In genomic region chr10:127599779-127600541, GRCm38 (mm10) we compare ENCODE assay signal across 8 mouse cellular contexts. TPM values are rescaled to one million over a fixed set of nuclear protein-coding genes. Genes with fewer than 3 reads are reported as not detected.
DNase-seq lines count a peak whose midpoint lies in the region; ATAC-seq and TF ChIP-seq lines count a peak whose summit lies in the region.
"Had no signal": no experiment of that assay in that cellular context is flagged by ENCODE, and none has a peak within 500 bp of the region (broad histone marks: within the 10 kb centered on the region; RNA-seq: fewer than 3 reads in every experiment).

No protein-coding gene starts in this region.

- intact Hi-C loops in heart, postnatal 25 days (cut with DNase I) = no loop called here

- 0 out of 2 replicates have a peak overlapping the region, but pooled peaks have one; percentile 19 for H3K4me2 ChIP-seq in embryonic facial prominence, embryonic 15.5 days (replicated peaks)
- no peak overlapping the region for H3K4me2 ChIP-seq in limb, embryonic 15.5 days
- H3K4me2 ChIP-seq: midbrain, embryonic 12.5 days had no signal

- peaks cover 49% of the 10 kb centered on the region for H3K36me3 ChIP-seq in embryonic facial prominence, embryonic 15.5 days
- peaks cover 57% of the 10 kb centered on the region for H3K36me3 ChIP-seq in limb, embryonic 15.5 days
- peaks cover 16% of the 10 kb centered on the region for H3K36me3 ChIP-seq in small intestine, adult 2 months (ENCODE audit: control insufficient read depth, insufficient read depth, low read length)

- no peak for TF ChIP-seq CTCF in small intestine, adult 2 months (IDR thresholded peaks at IDR 0.05; ENCODE audit: extremely low read depth, insufficient read length, insufficient replicate concordance, low read depth, low read length)

- H3K27ac ChIP-seq in embryonic facial prominence, embryonic 15.5 days (replicated peaks) = peak overlapping the region; percentile 88
- peak overlapping the region; percentile 80 for H3K27ac ChIP-seq in limb, embryonic 15.5 days
- H3K27ac ChIP-seq in small intestine, adult 2 months (ENCODE audit: insufficient read depth, low read depth, low read length) = peak overlapping the region; percentile 68
- H3K27ac ChIP-seq: midbrain, embryonic 12.5 days had no signal

- peak; percentile 69 for ATAC-seq in embryonic facial prominence, embryonic 15.5 days (ENCODE audit: insufficient number of reproducible peaks, low FRiP score, low TSS enrichment, low read depth)
- ATAC-seq in limb, embryonic 15.5 days (ENCODE audit: insufficient number of reproducible peaks, low FRiP score, low TSS enrichment, low read depth) = peak; percentile 45; the same call in 1 of the 2 replicates
- no peak for ATAC-seq in erythroblast, adult 5-6 weeks (replicated peaks; ENCODE audit: low FRiP score, poor library complexity, severe bottlenecking)

- no peaks in the 10 kb centered on the region for H3K27me3 ChIP-seq in embryonic facial prominence, embryonic 15.5 days
- no peaks in the 10 kb centered on the region for H3K27me3 ChIP-seq in limb, embryonic 15.5 days
- no peaks in the 10 kb centered on the region for H3K27me3 ChIP-seq in small intestine, adult 2 months (ENCODE audit: control insufficient read depth, insufficient read depth, low read length)
- H3K27me3 ChIP-seq: midbrain, embryonic 12.5 days had no signal

- H3K9me3 ChIP-seq in embryonic facial prominence, embryonic 15.5 days (replicated peaks) = no peaks in the 10 kb centered on the region
- no peaks in the 10 kb centered on the region for H3K9me3 ChIP-seq in limb, embryonic 15.5 days
- H3K9me3 ChIP-seq: midbrain, embryonic 12.5 days had no signal

- no peak for TF ChIP-seq POLR2A in small intestine, adult 2 months (IDR thresholded peaks at IDR 0.05; ENCODE audit: low read depth, low read length)

- WGBS in embryonic facial prominence, embryonic 15.5 days = 40% methylated on average over 17 of the region's 17 CpGs
- 59% methylated on average over 17 of the region's 17 CpGs for WGBS in limb, embryonic 15.5 days
- 35% methylated on average over 17 of the region's 17 CpGs for WGBS in small intestine, adult 2 months

- peak; percentile 46 for DNase-seq in urinary bladder, postnatal 25 days (ENCODE audit: low spot score)
- DNase-seq in urinary bladder, postnatal 10 days (ENCODE audit: low spot score) = no peak
- peak; percentile 85 for DNase-seq in heart, postnatal 25 days (ENCODE audit: low spot score)

- no peak overlapping the region for H3K4me3 ChIP-seq in embryonic facial prominence, embryonic 15.5 days (replicated peaks)
- no peak overlapping the region for H3K4me3 ChIP-seq in limb, embryonic 15.5 days
- no peak overlapping the region for H3K4me3 ChIP-seq in small intestine, adult 2 months (ENCODE audit: low read depth, low read length)
- H3K4me3 ChIP-seq: midbrain, embryonic 12.5 days had no signal

- H3K9ac ChIP-seq in embryonic facial prominence, embryonic 15.5 days = no peak overlapping the region
- 0 out of 2 replicates have a peak overlapping the region, but pooled peaks have one; percentile 7 for H3K9ac ChIP-seq in limb, embryonic 15.5 days
- H3K9ac ChIP-seq: midbrain, embryonic 12.5 days had no signal

- peaks cover 85% of the 10 kb centered on the region for H3K4me1 ChIP-seq in embryonic facial prominence, embryonic 15.5 days
- peaks cover 80% of the 10 kb centered on the region for H3K4me1 ChIP-seq in limb, embryonic 15.5 days
- peaks cover 54% of the 10 kb centered on the region; the same call in 1 of the 2 replicates for H3K4me1 ChIP-seq in small intestine, adult 2 months (ENCODE audit: control insufficient read depth, insufficient read depth, insufficient read length, low read length)

RNA-seq across cellular contexts. Expression of gene Lrp1, which starts 21.0 kb away (rescaled TPM):
- 161 and 163 TPM in 2 replicates for polyA plus RNA-seq in embryonic facial prominence, embryonic 15.5 days (2015; fragmentation: Nextera tagmentation; extraction: Ambion mirVana)
- 10 to 100 TPM; 70.7 to 90.2 TPM for total RNA-seq in heart, postnatal 25 days (2021)
- 146 and 148 TPM in 2 replicates for polyA plus RNA-seq in limb, embryonic 15.5 days (2015; fragmentation: Nextera tagmentation; extraction: Ambion mirVana)
- 82.4 and 200 TPM in 2 replicates for polyA plus RNA-seq in small intestine, adult 2 months (2012; rRNA removed)
- 11.9 and 14.0 TPM in 2 replicates for total RNA-seq in erythroblast, adult 5-6 weeks (2015; ENCODE audit: low replicate concordance)
- 9.7 and 17.0 TPM in 2 replicates for total RNA-seq in erythroblast, adult 5-6 weeks (2017; ENCODE audit: low replicate concordance)

RNA-seq across cellular contexts. Expression of gene Stat6, which starts 42.8 kb away (rescaled TPM):
- 35.3 and 36.2 TPM in 2 replicates for polyA plus RNA-seq in embryonic facial prominence, embryonic 15.5 days (2015; fragmentation: Nextera tagmentation; extraction: Ambion mirVana)
- total RNA-seq in heart, postnatal 25 days (2021) = 10 to 100 TPM; 45.3 to 47.6 TPM
- polyA plus RNA-seq in limb, embryonic 15.5 days (2015; fragmentation: Nextera tagmentation; extraction: Ambion mirVana) = 36.7 and 38.9 TPM in 2 replicates
- 45.7 and 101 TPM in 2 replicates for polyA plus RNA-seq in small intestine, adult 2 months (2012; rRNA removed)
- total RNA-seq in erythroblast, adult 5-6 weeks (2015; ENCODE audit: low replicate concordance) = 15.7 and 16.7 TPM in 2 replicates
- 15.9 and 27.1 TPM in 2 replicates for total RNA-seq in erythroblast, adult 5-6 weeks (2017; ENCODE audit: low replicate concordance)
